Mouse (Mus musculus) E14TG2a.4 (cell line): ENCODE data around the gene Cage1.

Experiments
- H3K27me3 ChIP-seq: 2 replicates; pipeline ENCODE4 v1.6.1; 2014; ENCODE audit warnings: low read length, control low read depth; ENCODE audit not compliant: insufficient read depth
- H3K36me3 ChIP-seq: 2 replicates; pipeline ENCODE4 v1.6.1; 2014; ENCODE audit warnings: low read length, control low read depth; ENCODE audit not compliant: insufficient read depth
- H3K4me1 ChIP-seq: replicated peaks from 2 replicates; pipeline ENCODE4 v1.6.1; 2014; ENCODE audit warnings: low read depth, low read length, control low read depth
- H3K4me3 ChIP-seq: replicated peaks from 2 replicates; pipeline ENCODE4 v1.5.1; 2014; ENCODE audit warnings: mild to moderate bottlenecking, low read length
- H3K9me3 ChIP-seq: 2 replicates; pipeline ENCODE4 v1.6.1; 2014; ENCODE audit warnings: low read length, control low read depth
- CTCF ChIP-seq: conservative IDR thresholded peaks from 2 replicates; pipeline ENCODE4 v1.5.1; 2014; ENCODE audit warnings: low read length
- NANOG ChIP-seq: IDR thresholded peaks from 2 replicates; pipeline ENCODE4 v1.6.1; 2014; ENCODE audit warnings: borderline replicate concordance, low read length, mixed read lengths
- POU5F1 ChIP-seq: IDR thresholded peaks from 2 replicates; pipeline ENCODE4 v1.6.1; 2014; ENCODE audit warnings: low read length, borderline replicate concordance

Gene Cage1

GRCm38 (mm10) chr13:37959239-37959907, 77.5 kb downstream of the Cage1 start:
- 0 out of 2 replicates have a peak overlapping the region, but pooled peaks have one; percentile 20 for H3K4me3 ChIP-seq
- no peaks in the 10 kb centered on the region for H3K36me3 ChIP-seq
- TF ChIP-seq CTCF = no peak
- TF ChIP-seq POU5F1 = no peak
- TF ChIP-seq NANOG = no peak

GRCm38 (mm10) chr13:37958498-37959238, 78.2 kb downstream of the Cage1 start:
- H3K4me3 ChIP-seq = 0 out of 2 replicates have a peak overlapping the region, but pooled peaks have one; percentile 20
- H3K27me3 ChIP-seq = peaks cover 6% of the 10 kb centered on the region; the same call in 1 of the 2 replicates
- peaks cover 23% of the 10 kb centered on the region for H3K4me1 ChIP-seq
- TF ChIP-seq NANOG (no peak), CTCF (no peak), POU5F1 (no peak)
- H3K9me3 ChIP-seq = no peaks in the 10 kb centered on the region
- no peaks in the 10 kb centered on the region for H3K36me3 ChIP-seq

More at GRCm38 (mm10) chr13:37959239-37959907, 77.5 kb downstream of the Cage1 start:
- H3K9me3 ChIP-seq = no peaks in the 10 kb centered on the region
- H3K27me3 ChIP-seq = peaks cover 12% of the 10 kb centered on the region; the same call in 1 of the 2 replicates
- H3K4me1 ChIP-seq = peaks cover 30% of the 10 kb centered on the region
